Mouse (Mus musculus): ENCODE data around the gene Kng2.
"Not testable (repeated sequence)": the region's sequence is repeated elsewhere in the genome, so short reads cannot be mapped to it uniquely, and the experiment has no call there.

Kng2 gene

GRCm38 (mm10) chr16:22956085-22956439 is 73.2 kb downstream of the Kng2 start:
- no peak for DNase-seq (ENCODE audit: low read depth, low spot score)

- DNase-seq (ENCODE audit: low read depth, low spot score): no peak
Measured at GRCm38 (mm10) chr16:22955397-22956084, 73.7 kb downstream of the Kng2 start.

- no peak for DNase-seq (ENCODE audit: low read depth, low spot score)
Measured at GRCm38 (mm10) chr16:22953069-22953468, 76.2 kb downstream of the Kng2 start.

- DNase-seq (ENCODE audit: low read depth, low spot score): no peak
Measured at GRCm38 (mm10) chr16:22950840-22951395, 78.4 kb downstream of the Kng2 start, which contains the start of gene Hrg. Gene Hrg, plus strand, starts transcription at chr16:22951072.

- no peak for DNase-seq (ENCODE audit: low read depth, low spot score)
Measured at GRCm38 (mm10) chr16:22947371-22947770, 81.9 kb downstream of the Kng2 start.

GRCm38 (mm10) chr16:22941825-22942476 is 87.3 kb downstream of the Kng2 start:
- DNase-seq (ENCODE audit: low read depth, low spot score): not testable (repeated sequence)

GRCm38 (mm10) chr16:22939120-22939695 is 90.1 kb downstream of the Kng2 start:
- DNase-seq (ENCODE audit: low read depth, low spot score): no peak

- DNase-seq (ENCODE audit: low read depth, low spot score): no peak
Measured at GRCm38 (mm10) chr16:22938541-22938940, 90.7 kb downstream of the Kng2 start.

- no peak for DNase-seq (ENCODE audit: low read depth, low spot score)
Measured at GRCm38 (mm10) chr16:22937631-22938030, 91.7 kb downstream of the Kng2 start.

Data from brain, adult 2 months (tissue).